Mouse (Mus musculus) C2C12 (cell line): Measurements from ENCODE around the gene Eif4g3.

Experiments
- CEBPB ChIP-seq: IDR thresholded peaks from one replicate; pipeline ENCODE4 v1.6.1; 2011; ENCODE audit warnings: low read depth, mild to moderate bottlenecking, control low read depth, moderate library complexity
- CTCF ChIP-seq: IDR thresholded peaks from one replicate; pipeline ENCODE4 v1.5.1; 2011; ENCODE audit not compliant: control insufficient read depth, insufficient read depth, insufficient read length
- MAX ChIP-seq: IDR thresholded peaks from one replicate; pipeline ENCODE4 v1.6.1; 2011; ENCODE audit warnings: mild to moderate bottlenecking, control low read depth
- MYOD1 ChIP-seq: IDR thresholded peaks from one replicate; pipeline ENCODE4 v1.6.1; 2011; ENCODE audit warnings: low read depth; ENCODE audit not compliant: control insufficient read depth, insufficient read length
- MYOG ChIP-seq: IDR thresholded peaks from one replicate; pipeline ENCODE4 v1.6.1; 2011; ENCODE audit not compliant: control insufficient read depth, insufficient read length; ENCODE audit errors: extremely low read depth
- USF1 ChIP-seq: IDR thresholded peaks from one replicate; pipeline ENCODE4 v1.6.1; 2011; ENCODE audit warnings: low read depth, mild to moderate bottlenecking, control low read depth, moderate library complexity

DNA sequence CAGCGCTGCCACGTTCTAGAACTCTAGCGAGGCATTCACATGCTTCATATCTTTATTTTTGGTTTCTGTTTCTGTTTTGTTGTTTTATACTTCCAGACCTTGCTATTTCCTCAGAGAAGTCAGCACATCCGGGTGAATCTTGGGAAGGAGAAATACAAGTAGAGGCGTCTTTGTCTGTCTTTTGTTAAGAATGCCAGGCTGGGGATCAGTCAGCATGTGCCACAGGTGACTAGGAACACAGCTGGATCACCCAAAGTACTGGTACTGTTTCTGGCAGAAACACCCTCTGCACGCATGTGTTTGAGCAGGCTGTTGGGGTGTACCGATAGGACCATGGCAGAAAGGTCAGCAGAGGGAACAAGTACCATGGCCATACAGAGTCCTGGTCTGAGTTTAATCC lies 73.6 kb downstream of the Eif4g3 start:
- TF ChIP-seq CTCF (no peak), MYOG (no peak), MYOD1 (no peak), MAX (no peak), USF1 (no peak), CEBPB (no peak)
